Mouse (Mus musculus): ENCODE measurements around the gene Zfyve9.

GRCm38 (mm10) chr4:108627066-108627465, 153.5 kb downstream of the Zfyve9 start:
- TF ChIP-seq CTCF (IDR thresholded peaks at IDR 0.05; ENCODE audit: control insufficient read depth, insufficient read depth, insufficient replicate concordance, low read depth, low read length) (no peak), POLR2A (IDR thresholded peaks at IDR 0.05; ENCODE audit: control insufficient read depth, low read depth, low read length) (no peak)
